Mouse (Mus musculus) neural tube, embryonic 13.5 days (tissue): ENCODE data around the gene Stap1. TPM values are rescaled to one million over a fixed set of nuclear protein-coding genes. Genes with fewer than 3 reads are reported as not detected.

Experiments
- ATAC-seq: fragments of 200-750 bp; cut with Nextera tagmentation; 2 replicates; pipeline ENCODE4 v1.8.0; 2017; ENCODE audit warnings: low read depth, mild to moderate bottlenecking, moderate TSS enrichment, moderate library complexity
- H3K27ac ChIP-seq: fragments of 300-500 bp; sonication (generic); replicated peaks from 2 replicates; pipeline ENCODE4 v1.5.1; 2015; ENCODE audit warnings: moderate library complexity, mild to moderate bottlenecking, inconsistent platforms
- H3K27me3 ChIP-seq: fragments of 300-500 bp; sonication (generic); 2 replicates; pipeline ENCODE4 v1.6.1; 2015; ENCODE audit warnings: mild to moderate bottlenecking, inconsistent platforms
- H3K36me3 ChIP-seq: fragments of 300-500 bp; sonication (generic); 2 replicates; pipeline ENCODE4 v1.6.1; 2015; ENCODE audit warnings: mild to moderate bottlenecking, inconsistent platforms
- H3K4me1 ChIP-seq: fragments of 300-500 bp; sonication (generic); replicated peaks from 2 replicates; pipeline ENCODE4 v1.6.1; 2015; ENCODE audit warnings: inconsistent platforms
- H3K4me2 ChIP-seq: fragments of 300-500 bp; sonication (generic); 2 replicates; pipeline ENCODE4 v1.6.1; 2015; ENCODE audit warnings: inconsistent platforms, mild to moderate bottlenecking, moderate library complexity
- H3K4me3 ChIP-seq: fragments of 300-500 bp; sonication (generic); 2 replicates; pipeline ENCODE4 v1.5.1; 2015; ENCODE audit warnings: mild to moderate bottlenecking, inconsistent platforms
- H3K9ac ChIP-seq: fragments of 300-500 bp; sonication (generic); 2 replicates; pipeline ENCODE4 v1.6.1; 2015; ENCODE audit warnings: moderate library complexity, mild to moderate bottlenecking, inconsistent platforms
- H3K9me3 ChIP-seq: fragments of 300-500 bp; sonication (generic); 2 replicates; pipeline ENCODE4 v1.6.1; 2016; ENCODE audit warnings: inconsistent platforms
- WGBS: fragments of 180-500 bp; shearing (Covaris S2); methylation state at CpG from one replicate; pipeline ENCODE4 v1.1.7; 2015; 5-methylcytosine and 5-hydroxymethylcytosine counted together
- polyA plus RNA-seq: library from polyadenylated mRNA; unstranded; fragments of >200 nt; fragmentation: Nextera tagmentation; extraction: Ambion mirVana; gene quantifications from 2 replicates; pipeline ENCODE4 v1.2.1, GENCODE M21; 2015

Gene Stap1
- polyA plus RNA-seq, 1 experiment from 2014 or later: 0.31 TPM

DNA sequence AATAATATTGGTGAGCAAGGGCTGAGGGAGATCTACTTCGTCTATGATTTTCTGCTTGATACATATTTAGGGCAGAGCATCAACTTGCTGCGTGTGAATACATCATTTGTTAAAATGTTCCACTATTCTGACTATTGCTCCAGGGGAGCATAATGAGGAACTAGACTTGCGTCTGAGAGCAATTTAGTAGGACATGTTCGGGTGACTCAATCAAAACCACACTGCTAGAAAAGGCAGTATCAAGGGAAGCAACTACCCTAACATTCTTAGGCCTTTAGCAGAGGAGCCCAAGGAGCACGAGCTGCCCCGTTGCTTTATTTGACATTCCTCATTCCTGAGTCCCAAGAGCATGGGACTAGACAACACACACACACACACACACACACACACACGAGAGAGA is 13.4 kb downstream of the Stap1 start:
- Histone ChIP-seq H3K9ac (no peak overlapping the region), H3K4me2 (no peak overlapping the region), H3K9me3 (no peaks in the 10 kb centered on the region), H3K27me3 (no peaks in the 10 kb centered on the region), H3K36me3 (no peaks in the 10 kb centered on the region), H3K27ac (no peak overlapping the region), H3K4me3 (no peak overlapping the region), H3K4me1 (no peaks in the 10 kb centered on the region)
- 84% methylated on average over 7 of the region's 7 CpGs for WGBS
- ATAC-seq: no peak

DNA sequence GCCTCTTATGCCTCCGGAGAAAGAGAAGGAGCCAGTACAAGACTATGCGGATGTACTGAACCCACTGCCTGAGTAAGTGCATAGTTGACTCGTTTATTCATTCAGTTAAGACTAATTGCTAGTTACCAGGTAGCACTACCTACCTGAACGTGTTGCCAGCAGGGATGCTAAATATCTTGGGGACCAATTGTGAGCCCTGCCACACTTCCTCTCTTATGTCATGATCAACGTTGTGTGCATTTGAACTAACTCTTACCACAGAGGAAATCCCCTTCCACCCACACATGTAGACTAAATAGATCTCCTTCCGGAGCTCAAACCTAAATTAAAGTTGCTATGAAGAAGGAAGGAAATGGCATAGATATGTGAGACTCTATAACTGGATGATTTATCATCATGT is 15.2 kb downstream of the Stap1 start:
- no peak for ATAC-seq
- Histone ChIP-seq H3K27me3 (no peaks in the 10 kb centered on the region), H3K9me3 (no peaks in the 10 kb centered on the region), H3K4me3 (no peak overlapping the region), H3K27ac (no peak overlapping the region), H3K4me2 (no peak overlapping the region), H3K36me3 (no peaks in the 10 kb centered on the region), H3K9ac (no peak overlapping the region), H3K4me1 (no peaks in the 10 kb centered on the region)
- 87% methylated on average over 6 of the region's 6 CpGs for WGBS

DNA sequence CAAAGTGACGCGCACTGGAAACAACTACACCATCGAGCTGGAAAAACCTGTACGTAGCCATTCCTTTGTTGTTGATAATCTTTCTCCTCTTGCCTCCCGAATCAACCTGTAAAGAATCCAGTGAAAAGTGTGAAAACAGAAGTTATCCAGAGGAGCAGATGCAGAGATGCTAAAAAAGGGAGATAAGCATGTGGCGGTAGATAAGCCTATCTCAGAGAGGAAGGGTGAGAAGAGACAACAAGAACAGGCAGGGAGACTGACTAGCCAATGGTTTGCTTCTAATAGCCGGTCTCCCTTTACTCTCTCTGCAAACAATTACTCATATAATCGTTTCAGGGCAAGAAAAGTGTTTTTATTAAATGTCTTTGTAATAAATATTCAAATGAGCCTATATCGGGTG is 23.2 kb downstream of the Stap1 start:
- Histone ChIP-seq H3K9me3 (no peaks in the 10 kb centered on the region), H3K27me3 (no peaks in the 10 kb centered on the region), H3K9ac (no peak overlapping the region), H3K4me2 (no peak overlapping the region), H3K4me3 (no peak overlapping the region), H3K4me1 (no peaks in the 10 kb centered on the region), H3K27ac (no peak overlapping the region), H3K36me3 (no peaks in the 10 kb centered on the region)
- ATAC-seq: no peak
- WGBS: 90% methylated on average over 9 of the region's 9 CpGs

DNA sequence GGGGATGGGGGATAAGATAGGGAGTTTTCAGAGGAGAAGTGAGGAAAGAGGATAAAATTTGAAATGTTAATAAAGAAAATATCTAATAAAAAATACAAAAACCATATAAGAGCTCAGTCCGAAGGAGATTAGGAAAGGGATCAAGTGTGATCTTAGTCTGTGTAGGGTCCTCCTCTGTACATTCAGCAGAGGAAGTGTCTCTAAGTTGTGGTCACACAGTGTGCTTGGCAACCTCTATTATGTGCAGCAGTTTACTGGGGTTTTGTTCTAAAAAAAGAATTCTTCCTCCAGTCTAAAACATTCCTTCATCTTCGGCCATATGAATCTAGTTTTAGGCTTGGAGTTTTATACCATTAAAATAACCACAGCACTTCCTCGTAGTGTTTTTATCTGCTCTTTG is 27.4 kb downstream of the Stap1 start:
- H3K27me3 ChIP-seq: no peaks in the 10 kb centered on the region
- no peak overlapping the region for H3K4me3 ChIP-seq
- no peak for ATAC-seq
- H3K9me3 ChIP-seq: no peaks in the 10 kb centered on the region
- H3K36me3 ChIP-seq: 0 out of 2 replicates have a peak, but pooled peaks cover 5% of the 10 kb centered on the region
- WGBS: 91% methylated on average over 3 of the region's 3 CpGs
- no peak overlapping the region for H3K4me2 ChIP-seq
- H3K27ac ChIP-seq: no peak overlapping the region
- H3K4me1 ChIP-seq: no peaks in the 10 kb centered on the region
- no peak overlapping the region for H3K9ac ChIP-seq

DNA sequence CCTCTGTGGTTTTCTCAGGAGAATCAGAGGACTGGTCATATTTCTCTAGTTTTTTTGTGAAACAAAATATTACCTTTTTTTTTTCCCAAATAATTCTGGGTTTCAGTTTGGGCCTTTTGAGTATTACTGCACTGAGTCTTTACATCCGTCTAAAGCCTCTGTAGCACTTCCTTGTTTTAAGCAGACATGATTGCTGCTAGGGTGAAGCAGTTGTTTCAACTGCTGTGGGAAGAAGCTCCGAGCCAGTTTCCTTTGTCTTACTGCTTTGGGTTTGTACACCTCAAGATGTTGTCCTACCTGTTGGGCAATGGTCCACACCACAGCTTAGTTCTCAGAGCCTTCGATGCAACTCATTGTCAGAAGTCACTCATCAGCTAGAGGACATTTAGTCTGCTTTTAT is 29.1 kb downstream of the Stap1 start:
- no peak overlapping the region for H3K4me3 ChIP-seq
- H3K4me2 ChIP-seq: no peak overlapping the region
- WGBS: 86% methylated on average over 3 of the region's 3 CpGs
- no peak for ATAC-seq
- H3K36me3 ChIP-seq: 0 out of 2 replicates have a peak, but pooled peaks cover 9% of the 10 kb centered on the region
- no peaks in the 10 kb centered on the region for H3K9me3 ChIP-seq
- H3K27ac ChIP-seq: no peak overlapping the region
- no peaks in the 10 kb centered on the region for H3K27me3 ChIP-seq
- H3K4me1 ChIP-seq: no peaks in the 10 kb centered on the region
- no peak overlapping the region for H3K9ac ChIP-seq

DNA sequence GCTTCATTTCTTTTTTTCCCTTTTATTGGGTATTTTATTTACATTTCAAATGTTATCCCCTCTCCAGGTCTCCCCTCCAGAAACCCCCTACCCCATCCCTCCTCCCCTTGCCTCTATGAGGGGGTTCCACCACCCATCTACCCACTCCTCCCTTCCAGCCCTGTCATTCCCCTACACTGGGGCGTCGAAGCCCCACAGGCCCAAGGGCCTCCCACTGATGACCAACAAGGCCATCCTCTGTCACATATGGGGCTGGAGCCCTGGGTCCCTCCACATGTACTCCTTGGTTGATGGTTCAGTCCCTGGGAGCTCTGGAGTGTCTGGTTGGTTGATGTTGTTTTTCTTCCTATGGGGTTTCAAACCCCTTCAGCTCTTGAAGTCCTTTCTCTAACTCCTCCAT is 30.6 kb downstream of the Stap1 start:
- ATAC-seq: no peak

DNA sequence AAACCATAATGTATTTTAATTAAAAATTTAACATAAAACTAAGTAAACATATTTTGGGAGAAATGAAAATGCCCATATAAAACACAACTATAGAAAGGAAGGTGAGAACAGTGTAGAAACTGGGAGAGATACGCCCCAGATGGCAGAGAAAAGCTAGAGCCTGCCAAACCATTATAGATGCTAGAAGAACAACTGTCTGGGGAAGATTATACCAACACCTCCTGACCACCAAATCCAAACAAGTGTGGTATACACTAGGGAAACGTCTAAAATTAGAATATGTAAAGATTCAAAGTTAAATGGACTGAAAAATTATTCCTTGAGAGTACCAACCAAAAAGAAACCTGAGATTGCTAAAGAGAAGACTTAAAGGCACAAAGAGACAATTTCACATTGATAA is 35.1 kb downstream of the Stap1 start:
- WGBS: 73% methylated on average over 2 of the region's 2 CpGs
- Histone ChIP-seq H3K4me1 (no peaks in the 10 kb centered on the region), H3K9ac (no peak overlapping the region), H3K27ac (no peak overlapping the region), H3K36me3 (peaks cover 26% of the 10 kb centered on the region), H3K27me3 (no peaks in the 10 kb centered on the region), H3K4me2 (no peak overlapping the region), H3K4me3 (no peak overlapping the region), H3K9me3 (no peaks in the 10 kb centered on the region)
- no peak for ATAC-seq

More for the DNA sequence above, 30.6 kb downstream of the Stap1 start:
- Histone ChIP-seq H3K27me3 (no peaks in the 10 kb centered on the region), H3K4me1 (no peaks in the 10 kb centered on the region), H3K9me3 (no peaks in the 10 kb centered on the region), H3K4me2 (no peak overlapping the region), H3K4me3 (no peak overlapping the region), H3K9ac (no peak overlapping the region), H3K36me3 (0 out of 2 replicates have a peak, but pooled peaks cover 11% of the 10 kb centered on the region), H3K27ac (no peak overlapping the region)
- 100% methylated on average over 2 of the region's 2 CpGs for WGBS

DNA sequence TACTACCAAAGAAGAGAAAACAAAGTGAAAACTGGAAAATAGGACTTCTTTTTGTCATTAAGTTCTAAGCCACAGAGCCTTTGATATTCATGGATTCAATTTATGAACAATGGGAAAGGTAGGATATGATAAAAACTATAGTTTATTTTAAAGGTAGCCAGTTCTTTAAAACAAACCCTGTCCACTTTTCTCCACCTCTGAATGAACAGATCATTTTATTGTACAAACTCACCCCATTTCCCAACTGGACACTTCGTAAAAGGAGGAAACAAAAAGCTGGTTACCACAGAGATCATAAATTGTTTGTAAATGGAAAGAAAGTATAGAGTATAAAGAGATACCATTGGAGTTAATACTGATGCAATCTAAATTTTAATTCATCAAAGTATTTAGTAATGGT is 39.5 kb downstream of the Stap1 start:
- 90% methylated on average over 1 of the region's 1 CpGs for WGBS
- peaks cover 27% of the 10 kb centered on the region for H3K36me3 ChIP-seq
- no peaks in the 10 kb centered on the region for H3K4me1 ChIP-seq
- no peaks in the 10 kb centered on the region for H3K9me3 ChIP-seq
- no peaks in the 10 kb centered on the region for H3K27me3 ChIP-seq
- no peak overlapping the region for H3K9ac ChIP-seq
- H3K4me3 ChIP-seq: no peak overlapping the region
- H3K27ac ChIP-seq: no peak overlapping the region
- no peak for ATAC-seq
- H3K4me2 ChIP-seq: no peak overlapping the region

DNA sequence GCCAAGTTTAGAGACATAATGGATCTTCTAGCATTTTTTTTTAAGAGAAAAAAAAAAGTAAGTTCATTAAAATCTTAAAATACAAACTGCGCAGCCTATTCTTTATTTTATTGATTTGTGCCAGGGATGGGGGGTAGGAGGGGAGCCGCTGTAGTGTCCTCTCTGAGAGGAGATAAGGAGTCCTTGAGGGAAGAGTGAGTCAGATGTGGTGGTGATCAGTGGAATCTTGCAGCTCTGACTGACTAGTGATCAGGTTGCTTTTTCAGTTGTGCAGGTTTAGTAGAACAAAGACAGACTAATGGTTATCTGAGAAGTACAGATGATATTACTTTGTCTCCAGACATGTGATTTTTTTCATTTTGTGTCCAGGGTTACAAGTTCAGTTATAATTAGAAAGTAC is 41.5 kb downstream of the Stap1 start:
- Histone ChIP-seq H3K27ac (no peak overlapping the region), H3K4me2 (no peak overlapping the region), H3K9ac (no peak overlapping the region), H3K4me3 (no peak overlapping the region), H3K27me3 (no peaks in the 10 kb centered on the region), H3K4me1 (no peaks in the 10 kb centered on the region), H3K36me3 (peaks cover 26% of the 10 kb centered on the region), H3K9me3 (no peaks in the 10 kb centered on the region)
- no peak for ATAC-seq
- WGBS: 99% methylated on average over 2 of the region's 2 CpGs

DNA sequence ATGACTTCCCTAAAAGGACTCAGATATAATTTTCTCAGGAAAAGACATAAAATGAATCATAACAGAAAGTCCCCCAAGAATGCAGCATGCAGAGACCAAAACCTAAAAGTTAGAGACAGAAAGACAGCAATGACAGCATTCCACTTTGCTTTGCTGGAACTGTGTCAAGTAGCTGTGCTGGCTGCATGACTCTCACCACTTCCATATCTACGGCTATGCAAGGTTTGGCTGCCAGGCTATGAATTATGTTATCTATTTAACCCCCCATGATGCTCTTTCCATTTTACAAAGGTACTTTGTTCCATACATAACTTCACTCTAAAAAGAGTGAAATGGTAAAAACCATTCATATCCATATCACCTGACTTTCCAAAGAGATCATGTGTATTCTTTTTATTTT is 42.5 kb downstream of the Stap1 start:
- H3K4me1 ChIP-seq: no peaks in the 10 kb centered on the region
- H3K4me2 ChIP-seq: no peak overlapping the region
- no peak overlapping the region for H3K9ac ChIP-seq
- H3K4me3 ChIP-seq: no peak overlapping the region
- H3K9me3 ChIP-seq: no peaks in the 10 kb centered on the region
- ATAC-seq: no peak
- H3K36me3 ChIP-seq: peaks cover 33% of the 10 kb centered on the region
- H3K27me3 ChIP-seq: no peaks in the 10 kb centered on the region
- no peak overlapping the region for H3K27ac ChIP-seq
- WGBS: 83% methylated on average over 1 of the region's 1 CpGs

DNA sequence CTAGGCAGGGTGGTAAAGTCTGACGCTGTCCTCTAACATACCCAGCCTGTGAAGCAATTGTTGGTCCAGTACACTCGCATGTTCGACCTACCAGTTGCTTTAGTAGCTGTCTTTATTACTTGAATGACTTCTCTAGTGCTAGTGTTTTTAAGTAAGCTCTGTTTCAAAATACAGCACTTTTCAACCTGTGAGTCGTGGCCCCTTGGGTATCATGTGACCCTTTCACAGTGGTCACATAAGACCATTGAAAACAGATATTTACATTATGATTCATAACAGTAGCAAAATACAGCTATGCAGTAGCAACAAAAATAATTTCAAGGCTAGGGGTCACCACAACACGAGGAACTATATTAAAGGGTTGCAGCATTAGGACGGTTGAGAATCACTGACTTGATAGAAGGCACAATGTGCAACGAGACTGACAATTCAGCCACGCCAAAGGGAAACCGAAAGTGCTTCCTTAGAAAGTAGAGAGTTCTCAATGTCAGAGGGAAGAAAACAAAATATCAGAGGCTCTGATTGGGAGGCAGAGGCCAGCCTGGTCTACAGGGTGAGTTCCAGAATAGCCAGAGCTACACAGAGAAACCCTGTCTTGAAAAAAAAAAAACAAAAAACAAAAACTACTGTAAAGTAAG is 47.0 kb downstream of the Stap1 start:
- no peak overlapping the region for H3K4me3 ChIP-seq
- WGBS: 91% methylated on average over 9 of the region's 9 CpGs
- H3K9me3 ChIP-seq: no peaks in the 10 kb centered on the region
- H3K9ac ChIP-seq: no peak overlapping the region
- no peaks in the 10 kb centered on the region for H3K27me3 ChIP-seq
- no peaks in the 10 kb centered on the region for H3K4me1 ChIP-seq
- ATAC-seq: no peak
- peaks cover 35% of the 10 kb centered on the region for H3K36me3 ChIP-seq
- no peak overlapping the region for H3K27ac ChIP-seq
- H3K4me2 ChIP-seq: no peak overlapping the region

DNA sequence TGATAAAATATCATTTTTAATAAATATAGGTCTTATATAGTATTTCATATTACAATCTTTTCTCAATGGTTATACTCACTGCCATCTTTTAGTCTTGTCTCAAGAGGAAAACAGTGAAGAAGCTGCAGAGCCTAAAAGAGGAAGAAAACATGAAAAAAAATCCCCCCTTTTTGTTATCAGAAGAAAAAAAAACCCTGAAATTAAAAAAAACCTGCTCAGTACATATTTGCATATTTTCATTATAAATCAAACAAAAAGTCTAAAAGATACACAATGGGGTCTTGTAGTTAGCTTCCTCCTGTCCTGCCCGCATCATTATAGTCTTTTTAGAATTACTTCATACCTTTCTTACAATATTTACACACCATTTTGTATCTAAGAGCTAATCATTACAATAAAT is 57.2 kb downstream of the Stap1 start:
- Histone ChIP-seq H3K9ac (no peak overlapping the region), H3K4me3 (no peak overlapping the region), H3K4me1 (no peaks in the 10 kb centered on the region), H3K27me3 (no peaks in the 10 kb centered on the region), H3K9me3 (no peaks in the 10 kb centered on the region), H3K4me2 (no peak overlapping the region), H3K36me3 (peaks cover 36% of the 10 kb centered on the region), H3K27ac (no peak overlapping the region)
- no peak for ATAC-seq
- WGBS: 97% methylated on average over 1 of the region's 1 CpGs

DNA sequence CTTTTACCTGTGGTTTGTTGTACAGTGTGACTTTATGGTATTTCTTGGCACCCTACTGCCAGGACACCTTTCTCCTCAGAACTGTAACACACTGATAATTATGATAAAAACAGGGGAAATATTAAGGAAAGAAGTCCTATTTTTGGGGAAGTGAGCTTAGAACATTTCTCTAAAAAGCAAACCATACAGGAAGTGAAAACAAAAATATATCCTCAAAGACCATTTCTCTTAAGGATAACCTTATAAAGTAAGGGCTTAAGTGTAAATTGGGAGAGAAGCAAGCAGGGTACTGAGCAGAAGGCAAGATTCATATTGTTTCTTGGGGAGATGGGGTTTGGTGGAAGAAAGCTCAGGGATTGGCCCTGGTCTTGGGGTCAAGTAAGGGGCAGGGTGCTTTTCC is 58.3 kb downstream of the Stap1 start:
- no peak for ATAC-seq
- H3K9me3 ChIP-seq: no peaks in the 10 kb centered on the region
- H3K36me3 ChIP-seq: peaks cover 38% of the 10 kb centered on the region
- no peak overlapping the region for H3K4me3 ChIP-seq
- H3K27ac ChIP-seq: no peak overlapping the region
- no peaks in the 10 kb centered on the region for H3K4me1 ChIP-seq
- H3K9ac ChIP-seq: no peak overlapping the region
- H3K27me3 ChIP-seq: no peaks in the 10 kb centered on the region
- H3K4me2 ChIP-seq: no peak overlapping the region
